Mouse (Mus musculus) ES-E14 (cell line): Measurements from ENCODE around the gene Ssbp2. TPM values are rescaled to one million over a fixed set of nuclear protein-coding genes. Genes with fewer than 3 reads are reported as not detected.

Source experiments
- DNase-seq: peaks from one replicate; pipeline ENCODE4 v3.0.0-alpha.2; 2013; ENCODE audit warnings: low read depth, low spot score
- H3K27ac ChIP-seq: 2 replicates; pipeline ENCODE4 v1.5.1; 2012; ENCODE audit warnings: low read depth, mild to moderate bottlenecking, low read length, moderate library complexity, mixed read lengths; ENCODE audit not compliant: poor library complexity, insufficient read depth, severe bottlenecking
- H3K36me3 ChIP-seq: 2 replicates; pipeline ENCODE4 v1.6.1; 2012; ENCODE audit warnings: mild to moderate bottlenecking, low read length, moderate library complexity, mixed read lengths; ENCODE audit not compliant: control insufficient read depth, poor library complexity, insufficient read depth, severe bottlenecking
- H3K4me1 ChIP-seq, 2 experiments: fragments of 150-350 bp in 1 of 2; sonication (generic) in 1 of 2; 2 replicates each; pipeline ENCODE4 v1.6.1; 2012; ENCODE audit warnings: low read length in 2 of 2, mild to moderate bottlenecking in 1 of 2, mixed read lengths in 1 of 2; ENCODE audit not compliant: control insufficient read depth in 2 of 2, insufficient read depth in 2 of 2, poor library complexity in 1 of 2
- H3K4me3 ChIP-seq, 2 experiments: fragments of 150-350 bp in 1 of 2; sonication (generic) in 1 of 2; 2 replicates each; pipeline ENCODE4 v1.5.1; 2012; ENCODE audit warnings: low read length in 2 of 2, low read depth in 1 of 2, mild to moderate bottlenecking in 1 of 2, mixed read lengths in 1 of 2; ENCODE audit not compliant: insufficient read depth in 1 of 2, poor library complexity in 1 of 2, severe bottlenecking in 1 of 2
- H3K9ac ChIP-seq: 2 replicates; pipeline ENCODE4 v1.6.1; 2012; ENCODE audit warnings: low read depth, mild to moderate bottlenecking, low read length, mixed read lengths; ENCODE audit not compliant: poor library complexity, insufficient read depth, severe bottlenecking
- H3K9me3 ChIP-seq: fragments of 150-350 bp; sonication (generic); 2 replicates; pipeline ENCODE4 v1.6.1; 2012; ENCODE audit warnings: low read depth, mild to moderate bottlenecking, low read length; ENCODE audit not compliant: control insufficient read depth, insufficient read depth
- CHD2 ChIP-seq: IDR thresholded peaks from 2 replicates; pipeline ENCODE4 v1.6.1; 2014; ENCODE audit warnings: mild to moderate bottlenecking, low read depth, low read length, inconsistent platforms
- HCFC1 ChIP-seq: IDR thresholded peaks from 2 replicates; pipeline ENCODE4 v1.6.1; 2012; ENCODE audit warnings: low read length, inconsistent platforms, borderline replicate concordance; ENCODE audit not compliant: insufficient read depth
- MAFK ChIP-seq: IDR thresholded peaks from 2 replicates; pipeline ENCODE4 v1.6.1; 2014; ENCODE audit warnings: mild to moderate bottlenecking, low read depth, low read length, inconsistent platforms; ENCODE audit not compliant: insufficient read depth
- ZC3H11A ChIP-seq: IDR thresholded peaks from 2 replicates; pipeline ENCODE4 v1.6.1; 2012; ENCODE audit warnings: low read depth, mild to moderate bottlenecking, inconsistent platforms, low read length, borderline replicate concordance
- ZNF384 ChIP-seq: IDR thresholded peaks from 2 replicates; pipeline ENCODE4 v1.6.1; 2012; ENCODE audit warnings: low read depth, low read length, inconsistent platforms
- in situ Hi-C, 2 experiments: fragments of 600-800 bp; cut with MboI; formaldehyde crosslinking; loops; one replicate each; pipeline ENCODE4 v1.15.1; 2025; ENCODE audit warnings: low sequenced_read_pairs in 2 of 2, inconsistent platforms in 1 of 2; ENCODE audit not compliant: unreplicated experiment in 2 of 2
- total RNA-seq: library from RNA; depleted of rRNA; stranded (reverse); fragments of 300-350 nt; gene quantifications from 2 replicates; pipeline ENCODE4 v1.2.3, GENCODE M21; 2012

Gene Ssbp2
- total RNA-seq, 1 experiment, result 7.2 TPM

- in situ Hi-C loops, result no loop called here
- DNase-seq, result no peak
- TF ChIP-seq ZNF384 (no peak), CHD2 (no peak), MAFK (no peak), HCFC1 (no peak), ZC3H11A (no peak)
These were observed 42.7 kb downstream of the Ssbp2 start for GRCm38 (mm10) chr13:91502642-91503373.

DNA sequence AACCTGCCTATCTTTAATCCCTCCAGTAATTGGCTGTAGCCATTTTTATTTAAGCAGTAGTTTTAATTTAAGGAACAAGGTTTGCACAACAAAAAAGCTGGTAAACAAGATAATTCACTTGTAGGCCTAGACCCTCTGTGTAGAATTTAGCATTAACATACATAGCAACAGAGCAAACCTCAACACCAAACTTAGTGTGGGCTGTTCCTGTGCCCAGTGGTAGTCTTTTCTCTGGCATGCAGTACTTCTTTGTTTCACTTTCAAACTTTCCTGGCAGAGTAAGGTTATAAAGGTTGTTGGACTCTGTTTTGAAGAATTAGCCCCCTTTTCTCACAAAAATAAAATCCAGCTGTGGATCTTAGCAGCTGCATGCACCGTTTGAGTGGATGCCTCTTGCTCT is 48.9 kb downstream of the Ssbp2 start:
- Histone ChIP-seq H3K9me3 (no peaks in the 10 kb centered on the region), H3K4me3 (no peak overlapping the region), H3K27ac (no peak overlapping the region), H3K4me1 (no peaks in the 10 kb centered on the region), H3K36me3 (no peaks in the 10 kb centered on the region), H3K9ac (no peak overlapping the region)
- in situ Hi-C loops, result no loop called here
- DNase-seq, result no peak
- no peak for TF ChIP-seq ZC3H11A
- TF ChIP-seq ZNF384, result no peak
- no peak for TF ChIP-seq MAFK
- TF ChIP-seq CHD2, result no peak
- no peak for TF ChIP-seq HCFC1

More at GRCm38 (mm10) chr13:91502642-91503373, 42.7 kb downstream of the Ssbp2 start:
- H3K4me3 ChIP-seq, result no peak overlapping the region
- no peak overlapping the region for H3K27ac ChIP-seq
- H3K4me1 ChIP-seq, result no peaks in the 10 kb centered on the region
- H3K36me3 ChIP-seq, result no peaks in the 10 kb centered on the region
- no peaks in the 10 kb centered on the region for H3K9me3 ChIP-seq
- no peak overlapping the region for H3K9ac ChIP-seq

- H3K27ac ChIP-seq, result no peak overlapping the region
These were observed 49.4 kb downstream of the Ssbp2 start for GRCm38 (mm10) chr13:91509467-91509866.

DNA sequence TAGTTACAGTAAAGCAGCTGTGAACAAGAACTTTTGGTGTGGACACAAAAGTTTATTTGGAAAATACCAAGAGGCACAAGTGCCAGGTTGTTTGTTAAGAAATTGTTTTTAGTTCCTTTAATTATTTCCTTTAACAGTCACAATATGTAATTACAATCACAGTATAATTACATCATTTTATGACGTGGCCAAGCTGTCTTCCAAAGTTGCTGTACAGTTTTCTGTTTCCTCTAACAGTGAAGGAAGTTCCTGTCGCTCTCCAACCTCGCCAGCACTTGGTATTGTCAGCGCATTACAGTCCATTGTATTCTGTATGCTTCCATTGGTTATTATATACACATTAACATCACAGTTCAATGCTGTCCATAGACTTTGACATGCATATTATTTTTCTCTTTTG is 54.9 kb downstream of the Ssbp2 start:
- TF ChIP-seq HCFC1 (no peak), ZNF384 (no peak), MAFK (no peak), ZC3H11A (no peak), CHD2 (no peak)
- no peak overlapping the region for H3K4me3 ChIP-seq
- no peaks in the 10 kb centered on the region for H3K9me3 ChIP-seq
- H3K9ac ChIP-seq, result no peak overlapping the region
- H3K4me1 ChIP-seq, result no peaks in the 10 kb centered on the region
- no peak overlapping the region for H3K27ac ChIP-seq
- DNase-seq, result no peak
- in situ Hi-C loops, result no loop called here
- H3K36me3 ChIP-seq, result no peaks in the 10 kb centered on the region

More at GRCm38 (mm10) chr13:91509467-91509866, 49.4 kb downstream of the Ssbp2 start:
- TF ChIP-seq CHD2, result no peak
- no peak for DNase-seq
- Histone ChIP-seq H3K36me3 (no peaks in the 10 kb centered on the region), H3K4me3 (no peak overlapping the region), H3K4me1 (no peaks in the 10 kb centered on the region), H3K9me3 (no peaks in the 10 kb centered on the region), H3K9ac (no peak overlapping the region)
- in situ Hi-C loops, result no loop called here
